Comparison of ENCODE assay signal across 1 mouse cellular context in the genomic region with DNA sequence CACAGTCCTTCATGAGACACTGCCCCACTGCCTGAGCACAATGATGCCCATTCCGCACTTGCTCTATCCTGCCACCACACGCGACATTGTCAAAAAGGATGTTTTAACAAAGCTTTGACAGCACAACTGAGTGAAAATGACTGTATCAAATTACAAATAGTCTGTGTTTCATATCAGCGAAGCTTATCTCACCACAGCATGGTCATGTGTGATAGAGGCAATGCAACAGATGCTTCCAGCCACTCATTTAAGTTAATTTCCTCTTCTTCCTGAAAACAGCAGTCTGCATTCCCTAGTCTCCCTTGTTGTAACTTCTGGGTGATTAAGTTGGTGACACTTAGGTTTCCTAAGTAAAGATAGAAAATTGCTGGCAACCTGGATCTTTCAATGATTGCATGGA.
TF ChIP-seq lines count a peak whose summit lies in the region.

No protein-coding gene starts in this region.

TF ChIP-seq in MEL, 35 proteins besides CTCF, POLR2A, EP300 and RAD21 (continued from another document):
- TF ChIP-seq MAX (IDR thresholded peaks at IDR 0.05; ENCODE audit: low read length), result no peak
- TF ChIP-seq CHD1 (IDR thresholded peaks at IDR 0.05; ENCODE audit: low read depth, low read length), result no peak
- no peak for TF ChIP-seq KAT2A (conservative IDR thresholded peaks at IDR 0.05; ENCODE audit: low read depth, low read length)
- no peak for TF ChIP-seq MAZ (IDR thresholded peaks at IDR 0.05; ENCODE audit: low read depth, low read length)
- peak; percentile 25; the same call in 1 of the 2 replicates for TF ChIP-seq MEF2A (IDR thresholded peaks at IDR 0.05; ENCODE audit: extremely low read depth, insufficient replicate concordance, low read depth, low read length, poor library complexity, severe bottlenecking)
- TF ChIP-seq NELFE (IDR thresholded peaks at IDR 0.05; ENCODE audit: low read depth, low read length), result no peak
- peak; percentile 93 for TF ChIP-seq TCF12 (IDR thresholded peaks at IDR 0.05; ENCODE audit: low read depth, low read length)
- TF ChIP-seq HCFC1 (IDR thresholded peaks at IDR 0.05; ENCODE audit: low read depth, low read length), result 0 out of 2 replicates have a peak, but pooled peaks have one; percentile 28
- no peak for TF ChIP-seq CHD2 (IDR thresholded peaks at IDR 0.05; ENCODE audit: low read length)
- no peak for TF ChIP-seq MYB (IDR thresholded peaks at IDR 0.05; ENCODE audit: low read depth, low read length)
- no peak for TF ChIP-seq MXI1 (IDR thresholded peaks at IDR 0.05; ENCODE audit: low read depth, low read length)
- TF ChIP-seq E2F4 (IDR thresholded peaks at IDR 0.05; ENCODE audit: borderline replicate concordance, low read depth, low read length), result no peak
- no peak for TF ChIP-seq GABPA (IDR thresholded peaks at IDR 0.05; ENCODE audit: low read depth, low read length)
- TF ChIP-seq POLR2AphosphoS5 (IDR thresholded peaks at IDR 0.05; ENCODE audit: borderline replicate concordance, low read depth, low read length), result no peak
- TF ChIP-seq TAL1 (IDR thresholded peaks at IDR 0.05; ENCODE audit: low read length), result peak; percentile 81
- no peak for TF ChIP-seq TBP (IDR thresholded peaks at IDR 0.05; ENCODE audit: low read depth, low read length)
- peak; percentile 71 for TF ChIP-seq MAFK (IDR thresholded peaks at IDR 0.05; ENCODE audit: borderline replicate concordance, low read depth, low read length)
- TF ChIP-seq SIN3A (IDR thresholded peaks at IDR 0.05; ENCODE audit: low read length), result peak; percentile 75
